Mouse (Mus musculus) hindbrain, embryonic 10.5 days (tissue): ENCODE measurements at regions not wholly inside any gene's neighbourhood (a gene's known extent, or its start where the extent isn't known, plus 50 kb on each side); places are given as distances from the start of the nearest gene placed in this dataset.

Experiments
- DNase-seq: peaks from one replicate; pipeline ENCODE4 v3.0.0-alpha.2; 2017; ENCODE audit warnings: low spot score
- H3K27ac ChIP-seq: fragments of 300-500 bp; sonication (generic); 2 replicates; pipeline ENCODE4 v1.5.1; 2016; ENCODE audit warnings: mild to moderate bottlenecking, moderate library complexity
- H3K27me3 ChIP-seq: fragments of 300-500 bp; sonication (generic); 2 replicates; pipeline ENCODE4 v1.6.1; 2016; ENCODE audit warnings: mild to moderate bottlenecking; ENCODE audit not compliant: poor library complexity, insufficient read depth, severe bottlenecking
- H3K36me3 ChIP-seq: fragments of 300-500 bp; sonication (generic); 2 replicates; pipeline ENCODE4 v1.6.1; 2016; ENCODE audit warnings: mild to moderate bottlenecking, moderate library complexity
- H3K4me1 ChIP-seq: fragments of 300-500 bp; sonication (generic); replicated peaks from 2 replicates; pipeline ENCODE4 v1.6.1; 2016; ENCODE audit warnings: mild to moderate bottlenecking
- H3K4me3 ChIP-seq: fragments of 300-500 bp; sonication (generic); 2 replicates; pipeline ENCODE4 v1.5.1; 2016; ENCODE audit warnings: mild to moderate bottlenecking, moderate library complexity
- H3K9me3 ChIP-seq: fragments of 300-500 bp; sonication (generic); 2 replicates; pipeline ENCODE4 v1.6.1; 2016; ENCODE audit warnings: mild to moderate bottlenecking, moderate library complexity
- WGBS: fragments of 180-500 bp; shearing (Covaris S2); methylation state at CpG from one replicate; pipeline ENCODE4 v1.1.7; 2016; 5-methylcytosine and 5-hydroxymethylcytosine counted together

DNA sequence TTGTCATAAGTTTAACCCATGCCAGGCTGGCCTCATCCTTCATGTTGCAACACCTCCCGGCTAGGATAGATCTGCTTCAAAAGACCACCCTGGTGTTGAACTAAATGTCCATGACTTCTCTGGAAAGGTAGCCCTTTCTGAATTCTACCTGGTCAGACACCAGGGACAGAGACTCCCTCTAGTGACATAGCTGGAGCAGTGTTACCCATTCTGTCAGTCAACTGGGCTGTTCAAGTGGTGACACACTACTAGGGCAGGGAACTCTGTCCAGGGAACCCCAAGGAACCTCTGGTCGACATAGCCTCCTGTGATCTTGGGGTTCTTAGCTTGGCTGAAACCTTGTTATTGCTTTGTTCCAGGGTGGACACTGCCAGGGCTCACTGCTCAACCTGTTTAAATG is 51.6 kb upstream of the Cobl start:
- H3K36me3 ChIP-seq = no peaks in the 10 kb centered on the region
- no peak overlapping the region for H3K27ac ChIP-seq
- no peak overlapping the region for H3K4me3 ChIP-seq
- H3K4me1 ChIP-seq = no peaks in the 10 kb centered on the region
- no peaks in the 10 kb centered on the region for H3K27me3 ChIP-seq
- no peaks in the 10 kb centered on the region for H3K9me3 ChIP-seq
- 93% methylated on average over 2 of the region's 2 CpGs for whole genome bisulfite sequencing
- DNase-seq = no peak
